In the genomic region with DNA sequence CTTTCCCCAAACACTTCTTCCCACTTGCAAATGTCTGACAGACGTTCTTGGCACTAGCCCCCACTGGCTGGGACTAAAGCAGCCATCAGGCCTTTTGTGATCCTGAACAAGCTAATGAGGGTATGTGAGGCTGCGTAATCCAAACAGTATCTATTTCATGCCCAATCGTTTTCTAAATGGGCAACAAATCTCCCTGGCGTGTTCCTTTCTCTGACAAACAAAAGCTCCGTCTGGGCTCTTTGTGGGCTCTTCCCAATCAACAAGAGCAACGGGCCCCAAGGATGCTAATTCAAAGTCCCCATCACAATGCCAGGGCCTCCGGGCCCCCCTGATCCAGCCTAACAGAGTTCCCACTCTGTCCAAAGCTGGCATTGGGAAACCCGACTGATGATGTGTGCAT, we compare ENCODE assay signal across 9 mouse cellular contexts.
DNase-seq lines count a peak whose midpoint lies in the region; ATAC-seq and TF ChIP-seq lines count a peak whose summit lies in the region.
"Had no signal": no experiment of that assay in that cellular context is flagged by ENCODE, and none has a peak within 500 bp of the region (broad histone marks: within the 10 kb centered on the region; RNA-seq: fewer than 3 reads in every experiment).

No protein-coding gene starts in this region.

- H3K4me2 ChIP-seq in forebrain, embryonic 11.5 days (ENCODE audit: low read depth, low read length, severe bottlenecking), result no peak overlapping the region
- no peak overlapping the region for H3K4me2 ChIP-seq in hindbrain, embryonic 15.5 days
- H3K4me2 ChIP-seq in neural tube, embryonic 12.5 days (replicated peaks), result no peak overlapping the region
- no peak overlapping the region for H3K4me2 ChIP-seq in liver, postnatal 0 days (ENCODE audit: low read depth, low read length)

- DNase-seq in brain, embryonic 18.5 days (ENCODE audit: low read depth, low spot score), result peak; percentile 42
- DNase-seq in forebrain, embryonic 11.5 days (ENCODE audit: low spot score), result peak; percentile 79
- no peak for DNase-seq in kidney, postnatal 4 days
- no peak for DNase-seq in lung, postnatal 14 days
- no peak for DNase-seq in liver, postnatal 0 days
- DNase-seq: cerebellum, postnatal 14 days; gastrocnemius, postnatal 36 days had no signal

- no peak for TF ChIP-seq CTCF in liver, postnatal 0 days (IDR thresholded peaks at IDR 0.05; ENCODE audit: low read depth)

- no peak for TF ChIP-seq EP300 in liver, postnatal 0 days (IDR thresholded peaks at IDR 0.05; ENCODE audit: low read depth)

- 0 out of 2 replicates have a peak overlapping the region, but pooled peaks have one; percentile 4 for H3K27ac ChIP-seq in forebrain, embryonic 11.5 days (ENCODE audit: low read depth, low read length)
- 0 out of 2 replicates have a peak overlapping the region, but pooled peaks have one; percentile 8 for H3K27ac ChIP-seq in hindbrain, embryonic 15.5 days (replicated peaks)
- no peak overlapping the region for H3K27ac ChIP-seq in neural tube, embryonic 12.5 days
- H3K27ac ChIP-seq in liver, postnatal 0 days (ENCODE audit: low read depth), result no peak overlapping the region

- H3K36me3 ChIP-seq in forebrain, embryonic 11.5 days (ENCODE audit: control insufficient read depth, insufficient read depth, low read length), result no peaks in the 10 kb centered on the region
- no peaks in the 10 kb centered on the region for H3K36me3 ChIP-seq in hindbrain, embryonic 15.5 days
- no peaks in the 10 kb centered on the region for H3K36me3 ChIP-seq in neural tube, embryonic 12.5 days
- H3K36me3 ChIP-seq in liver, postnatal 0 days (replicated peaks; ENCODE audit: insufficient read depth, low read length), result no peaks in the 10 kb centered on the region

- H3K9ac ChIP-seq in forebrain, embryonic 11.5 days (ENCODE audit: low read length), result no peak overlapping the region
- H3K9ac ChIP-seq in hindbrain, embryonic 15.5 days, result no peak overlapping the region
- no peak overlapping the region for H3K9ac ChIP-seq in neural tube, embryonic 12.5 days
- H3K9ac ChIP-seq in liver, postnatal 0 days (replicated peaks), result no peak overlapping the region

- ATAC-seq in forebrain, embryonic 11.5 days (replicated peaks; ENCODE audit: low FRiP score), result peak; percentile 89
- peak; percentile 65; the same call in 1 of the 2 replicates for ATAC-seq in hindbrain, embryonic 15.5 days (ENCODE audit: low FRiP score, low read depth)
- ATAC-seq in neural tube, embryonic 12.5 days (ENCODE audit: low FRiP score, low read depth), result peak; percentile 80
- ATAC-seq in liver, postnatal 0 days, result no peak

- no peak overlapping the region for H3K4me3 ChIP-seq in forebrain, embryonic 11.5 days (ENCODE audit: low read depth, low read length)
- no peak overlapping the region for H3K4me3 ChIP-seq in hindbrain, embryonic 15.5 days
- H3K4me3 ChIP-seq in neural tube, embryonic 12.5 days, result no peak overlapping the region
- no peak overlapping the region for H3K4me3 ChIP-seq in liver, postnatal 0 days (ENCODE audit: low read depth, low read length)

- H3K9me3 ChIP-seq in forebrain, embryonic 11.5 days (ENCODE audit: control insufficient read depth, low read length), result no peaks in the 10 kb centered on the region
- H3K9me3 ChIP-seq in hindbrain, embryonic 15.5 days, result no peaks in the 10 kb centered on the region
- H3K9me3 ChIP-seq in neural tube, embryonic 12.5 days, result no peaks in the 10 kb centered on the region
- no peaks in the 10 kb centered on the region for H3K9me3 ChIP-seq in liver, postnatal 0 days (ENCODE audit: low read length)

- H3K4me1 ChIP-seq in forebrain, embryonic 11.5 days (replicated peaks; ENCODE audit: control insufficient read depth, insufficient read depth, low read length), result peaks cover 10% of the 10 kb centered on the region; the same call in 1 of the 2 replicates
- H3K4me1 ChIP-seq in hindbrain, embryonic 15.5 days (replicated peaks), result peaks cover 21% of the 10 kb centered on the region
- H3K4me1 ChIP-seq in neural tube, embryonic 12.5 days, result peaks cover 20% of the 10 kb centered on the region
- no peaks in the 10 kb centered on the region for H3K4me1 ChIP-seq in liver, postnatal 0 days (ENCODE audit: insufficient read depth)

- peaks cover 45% of the 10 kb centered on the region for H3K27me3 ChIP-seq in forebrain, embryonic 11.5 days (ENCODE audit: control insufficient read depth, insufficient read depth, low read length)
- peaks cover 17% of the 10 kb centered on the region for H3K27me3 ChIP-seq in hindbrain, embryonic 15.5 days
- H3K27me3 ChIP-seq in neural tube, embryonic 12.5 days (replicated peaks), result peaks cover 50% of the 10 kb centered on the region
- H3K27me3 ChIP-seq in liver, postnatal 0 days (ENCODE audit: insufficient read depth, low read length), result no peaks in the 10 kb centered on the region

- WGBS in forebrain, embryonic 11.5 days, result 14% methylated on average over 8 of the region's 8 CpGs
- 20% methylated on average over 8 of the region's 8 CpGs for WGBS in hindbrain, embryonic 15.5 days
- 16% methylated on average over 8 of the region's 8 CpGs for WGBS in neural tube, embryonic 12.5 days
- 76% methylated on average over 8 of the region's 8 CpGs for WGBS in liver, postnatal 0 days (ENCODE audit: insufficient replicate concordance)

Comparison
In these comparisons a context has a peak if more than half of its experiments do, and no peak if none do; other contexts are left out.
1. DNase-seq: peak in brain, embryonic 18.5 days (single experiment) and forebrain, embryonic 11.5 days (single experiment); none in kidney, postnatal 4 days (0 of 2), lung, postnatal 14 days (single experiment) and liver, postnatal 0 days (single experiment).
2. H3K27ac ChIP-seq: peak in forebrain, embryonic 11.5 days (single experiment) and hindbrain, embryonic 15.5 days (single experiment); none in neural tube, embryonic 12.5 days (single experiment) and liver, postnatal 0 days (single experiment).